Comparison of ENCODE assay signal across 10 mouse cellular contexts in genomic region chr5:122280422-122280826, GRCm38 (mm10). TPM values are rescaled to one million over a fixed set of nuclear protein-coding genes. Genes with fewer than 3 reads are reported as not detected.
DNase-seq lines count a peak whose midpoint lies in the region; ATAC-seq and TF ChIP-seq lines count a peak whose summit lies in the region.
"Had no signal": no experiment of that assay in that cellular context is flagged by ENCODE, and none has a peak within 500 bp of the region (broad histone marks: within the 10 kb centered on the region; RNA-seq: fewer than 3 reads in every experiment).

No protein-coding gene starts in this region.

- intact Hi-C loops in gastrocnemius, adult 2 months (cut with DNase I) = no loop called here
- intact Hi-C loops in gastrocnemius, postnatal 36 days (cut with DNase I) = no loop called here

- H3K4me3 ChIP-seq in gastrocnemius, adult 2 months = peak overlapping the region; percentile 54
- H3K4me3 ChIP-seq in layer of hippocampus, adult 2 months = peak overlapping the region; percentile 14; the same call in 1 of the 2 replicates
- no peak overlapping the region for H3K4me3 ChIP-seq in liver, embryonic 14.5 days (ENCODE audit: insufficient read depth in 1 of 2, low read depth in 2 of 2, low read length in 2 of 2)
- H3K4me3 ChIP-seq in stomach, embryonic 16.5 days (replicated peaks; ENCODE audit: low read length) = no peak overlapping the region
- H3K4me3 ChIP-seq: neural tube, embryonic 12.5 days had no signal

- no peaks in the 10 kb centered on the region for H3K9me3 ChIP-seq in liver, embryonic 14.5 days (ENCODE audit: control insufficient read depth, low read length)
- H3K9me3 ChIP-seq in stomach, embryonic 16.5 days (replicated peaks; ENCODE audit: control insufficient read depth, low read length) = no peaks in the 10 kb centered on the region
- H3K9me3 ChIP-seq: neural tube, embryonic 12.5 days had no signal

- ATAC-seq in liver, embryonic 14.5 days (ENCODE audit: insufficient read depth) = no peak
- no peak for ATAC-seq in stomach, embryonic 16.5 days (ENCODE audit: insufficient read depth, low FRiP score)

- TF ChIP-seq CTCF in gastrocnemius, adult 2 months (IDR thresholded peaks at IDR 0.05) = peak; percentile 33; the same call in 1 of the 2 replicates
- TF ChIP-seq CTCF in layer of hippocampus, adult 2 months (conservative IDR thresholded peaks at IDR 0.05) = peak; percentile 34
- no peak for TF ChIP-seq CTCF in liver, embryonic 14.5 days (IDR thresholded peaks at IDR 0.05; ENCODE audit: low read depth)

- 46% methylated on average over 6 of the region's 6 CpGs for WGBS in liver, embryonic 14.5 days (ENCODE audit: insufficient replicate concordance)
- WGBS in stomach, embryonic 16.5 days = 27% methylated on average over 6 of the region's 6 CpGs

- H3K27me3 ChIP-seq in liver, embryonic 14.5 days (ENCODE audit: control insufficient read depth, insufficient read depth, low read length) = no peaks in the 10 kb centered on the region; the same call in 1 of the 2 replicates
- H3K27me3 ChIP-seq in stomach, embryonic 16.5 days (ENCODE audit: control insufficient read depth, insufficient read depth, low read length) = no peaks in the 10 kb centered on the region
- H3K27me3 ChIP-seq: neural tube, embryonic 12.5 days had no signal

- DNase-seq in gastrocnemius, adult 2 months = peak; percentile 32
- no peak for DNase-seq in gastrocnemius, postnatal 36 days
- no peak for DNase-seq in layer of hippocampus, adult 2 months (ENCODE audit: low spot score in 2 of 2)
- no peak for DNase-seq in layer of hippocampus, adult 11-12 months (ENCODE audit: low spot score)
- no peak for DNase-seq in liver, embryonic 14.5 days (ENCODE audit: low read depth in 3 of 3, low spot score in 3 of 3)
- DNase-seq in layer of hippocampus, adult 8-10 months (ENCODE audit: low spot score in 2 of 2) = no peak
- no peak for DNase-seq in c-Kit-positive CD71-positive TER-119-positive erythroid progenitor cells, embryonic 14.5 days (ENCODE audit: low spot score)
- DNase-seq: thymus, adult 2 months had no signal

- TF ChIP-seq EP300 in liver, embryonic 14.5 days (IDR thresholded peaks at IDR 0.05; ENCODE audit: low read depth) = no peak

- peak overlapping the region; percentile 5; the same call in 1 of the 2 replicates for H3K4me2 ChIP-seq in liver, embryonic 14.5 days (ENCODE audit: low read depth)
- peak overlapping the region; percentile 42 for H3K4me2 ChIP-seq in stomach, embryonic 16.5 days (ENCODE audit: low read depth, low read length)
- H3K4me2 ChIP-seq: neural tube, embryonic 12.5 days had no signal

- H3K4me1 ChIP-seq in liver, embryonic 14.5 days (replicated peaks; ENCODE audit: control insufficient read depth in 2 of 2, insufficient read depth in 2 of 2, low read length in 1 of 2) = peaks cover 10 to 19% of the 10 kb centered on the region in 2 experiments
- H3K4me1 ChIP-seq in stomach, embryonic 16.5 days (ENCODE audit: control insufficient read depth, insufficient read depth, low read length) = peaks cover 15% of the 10 kb centered on the region

- H3K9ac ChIP-seq in liver, embryonic 14.5 days (replicated peaks) = no peak overlapping the region
- H3K9ac ChIP-seq in stomach, embryonic 16.5 days (ENCODE audit: low read length) = peak overlapping the region; percentile 27; the same call in 1 of the 2 replicates
- H3K9ac ChIP-seq: neural tube, embryonic 12.5 days had no signal

- H3K36me3 ChIP-seq in liver, embryonic 14.5 days (replicated peaks; ENCODE audit: control insufficient read depth, insufficient read depth, low read depth) = no peaks in the 10 kb centered on the region
- H3K36me3 ChIP-seq in stomach, embryonic 16.5 days (ENCODE audit: control insufficient read depth, insufficient read depth, low read length) = no peaks in the 10 kb centered on the region
- H3K36me3 ChIP-seq: neural tube, embryonic 12.5 days had no signal

- H3K27ac ChIP-seq in gastrocnemius, adult 2 months = peak overlapping the region; percentile 88
- no peak overlapping the region for H3K27ac ChIP-seq in layer of hippocampus, adult 2 months
- no peak overlapping the region for H3K27ac ChIP-seq in liver, embryonic 14.5 days
- peak overlapping the region; percentile 83 for H3K27ac ChIP-seq in stomach, embryonic 16.5 days (ENCODE audit: low read length)
- H3K27ac ChIP-seq: neural tube, embryonic 12.5 days had no signal

RNA-seq across cellular contexts. Expression of gene Pptc7, which starts 3.7 kb away (rescaled TPM):
- 100 to 1,000 TPM; 103 to 115 TPM for total RNA-seq in gastrocnemius, adult 2 months (2021)
- total RNA-seq in gastrocnemius, postnatal 36 days (2021) = 100 to 1,000 TPM in 1 of 2 experiments, 10 to 100 TPM in 1; 93.8 to 103 TPM
- total RNA-seq in layer of hippocampus, adult 2 months (2021) = 10 to 100 TPM; 39.8 to 41.1 TPM
- 3.5 and 3.6 TPM in 2 replicates for polyA plus RNA-seq in liver, embryonic 14.5 days (2012; rRNA removed)
- polyA plus RNA-seq in liver, embryonic 14.5 days (2014; fragmentation: Nextera tagmentation; extraction: Ambion mirVana) = 2.7 and 2.9 TPM in 2 replicates
- 8.0 and 8.3 TPM in 2 replicates for polyA plus RNA-seq in stomach, embryonic 16.5 days (2015; fragmentation: Nextera tagmentation; extraction: Ambion mirVana)
- total RNA-seq in layer of hippocampus, adult 8-10 months (2022) = 10 to 100 TPM; 41.0 to 48.0 (median 43.7) TPM

RNA-seq across cellular contexts. Expression of gene Tctn1, which starts 16.2 kb away (rescaled TPM):
- total RNA-seq in gastrocnemius, adult 2 months (2021) = 1 to 10 TPM; 1.8 to 2.0 TPM
- 1 to 10 TPM; 1.6 to 2.2 TPM for total RNA-seq in gastrocnemius, postnatal 36 days (2021)
- total RNA-seq in layer of hippocampus, adult 2 months (2021) = 10 to 100 TPM; 15.2 TPM
- polyA plus RNA-seq in liver, embryonic 14.5 days (2012; rRNA removed) = 1.7 and 2.0 TPM in 2 replicates
- polyA plus RNA-seq in liver, embryonic 14.5 days (2014; fragmentation: Nextera tagmentation; extraction: Ambion mirVana) = 0.50 and 0.58 TPM in 2 replicates
- 5.0 and 7.2 TPM in 2 replicates for polyA plus RNA-seq in stomach, embryonic 16.5 days (2015; fragmentation: Nextera tagmentation; extraction: Ambion mirVana)
- total RNA-seq in layer of hippocampus, adult 8-10 months (2022) = 10 to 100 TPM; 14.7 to 17.7 (median 16.1) TPM

Comparison
In these comparisons a context has a peak if more than half of its experiments do, and no peak if none do; other contexts are left out.
1. H3K27ac ChIP-seq: peak in gastrocnemius, adult 2 months (single experiment) and stomach, embryonic 16.5 days (single experiment); none in layer of hippocampus, adult 2 months (single experiment) and liver, embryonic 14.5 days (single experiment).
2. H3K4me3 ChIP-seq: peak in gastrocnemius, adult 2 months (single experiment) and layer of hippocampus, adult 2 months (single experiment); none in liver, embryonic 14.5 days (0 of 2) and stomach, embryonic 16.5 days (single experiment).
3. RNA of gene Tctn1, which starts 16.2 kb away (total RNA-seq): 14.7 to 17.7 TPM in layer of hippocampus, adult 8-10 months and 15.2 TPM in layer of hippocampus, adult 2 months; 1.6 to 2.2 TPM in gastrocnemius, postnatal 36 days and 1.8 to 2.0 TPM in gastrocnemius, adult 2 months; every median in the first group is over 4 times any median in the second.